Mouse (Mus musculus) intestine, embryonic 15.5 days (tissue): ENCODE data around the gene St6gal1. TPM values are rescaled to one million over a fixed set of nuclear protein-coding genes. Genes with fewer than 3 reads are reported as not detected.

ENCODE experiments used
- ATAC-seq: fragments of 200-750 bp; cut with Nextera tagmentation; 2 replicates; pipeline ENCODE4 v1.8.0; 2017; ENCODE audit warnings: moderate TSS enrichment, moderate library complexity
- H3K27ac ChIP-seq: fragments of 300-500 bp; sonication (generic); 2 replicates; pipeline ENCODE4 v1.5.1; 2015; ENCODE audit warnings: mild to moderate bottlenecking, inconsistent platforms
- H3K27me3 ChIP-seq: fragments of 300-500 bp; sonication (generic); replicated peaks from 2 replicates; pipeline ENCODE4 v1.6.1; 2015; ENCODE audit warnings: inconsistent platforms
- H3K36me3 ChIP-seq: fragments of 300-500 bp; sonication (generic); 2 replicates; pipeline ENCODE4 v1.6.1; 2015; ENCODE audit warnings: inconsistent platforms
- H3K4me1 ChIP-seq: fragments of 300-500 bp; sonication (generic); replicated peaks from 2 replicates; pipeline ENCODE4 v1.6.1; 2015; ENCODE audit warnings: inconsistent platforms
- H3K4me2 ChIP-seq: fragments of 300-500 bp; sonication (generic); replicated peaks from 2 replicates; pipeline ENCODE4 v1.6.1; 2015; ENCODE audit warnings: mild to moderate bottlenecking, inconsistent platforms
- H3K4me3 ChIP-seq: fragments of 300-500 bp; sonication (generic); replicated peaks from 2 replicates; pipeline ENCODE4 v1.5.1; 2015; ENCODE audit warnings: inconsistent platforms
- H3K9ac ChIP-seq: fragments of 300-500 bp; sonication (generic); 2 replicates; pipeline ENCODE4 v1.6.1; 2015; ENCODE audit warnings: inconsistent platforms
- H3K9me3 ChIP-seq: fragments of 300-500 bp; sonication (generic); 2 replicates; pipeline ENCODE4 v1.6.1; 2016; ENCODE audit warnings: inconsistent platforms
- WGBS: fragments of 180-500 bp; shearing (Covaris S2); methylation state at CpG from one replicate; pipeline ENCODE4 v1.1.7; 2015; 5-methylcytosine and 5-hydroxymethylcytosine counted together
- polyA plus RNA-seq: library from polyadenylated mRNA; unstranded; fragments of >200 nt; fragmentation: Nextera tagmentation; extraction: Ambion mirVana; gene quantifications from 2 replicates; pipeline ENCODE4 v1.2.1, GENCODE M21; 2015

St6gal1 gene
- polyA plus RNA-seq, 1 experiment from 2014 or later, result 15.7 TPM

DNA sequence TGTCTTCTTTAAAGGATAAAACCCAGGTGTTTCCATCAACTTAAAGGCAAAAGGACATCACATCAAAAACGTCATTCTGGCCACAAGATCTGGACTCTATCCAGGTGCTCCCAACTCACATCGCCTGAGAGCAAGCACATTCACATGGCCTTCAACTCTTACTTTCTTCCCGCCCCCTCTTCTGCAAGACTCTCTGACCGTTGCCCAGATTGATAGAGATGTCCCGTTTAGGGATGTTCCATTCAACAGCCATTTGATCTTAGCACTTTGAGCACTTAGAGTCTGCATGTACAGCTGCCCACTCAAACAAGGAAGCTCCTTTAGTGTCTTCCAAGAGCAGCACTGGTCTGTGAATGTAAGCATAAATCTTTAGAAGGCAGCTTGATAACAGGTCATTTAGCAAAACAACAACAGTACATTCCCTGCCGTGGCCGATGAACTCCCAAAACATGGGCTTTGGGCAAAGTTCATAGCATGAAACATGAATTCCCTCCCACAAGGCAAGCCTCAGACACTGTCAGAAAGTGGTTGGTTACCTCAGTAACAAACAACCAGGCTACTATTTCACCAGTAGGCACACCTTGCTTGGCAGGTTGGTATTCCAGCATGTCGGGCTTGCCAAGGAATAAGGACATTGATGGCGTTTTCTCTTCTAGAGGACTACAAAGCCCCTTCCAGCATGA, 32.8 kb upstream of the St6gal1 start:
- WGBS, result 76% methylated on average over 9 of the region's 9 CpGs
- no peak for ATAC-seq
- Histone ChIP-seq H3K9ac (no peak overlapping the region), H3K4me3 (no peak overlapping the region), H3K4me2 (no peak overlapping the region), H3K4me1 (no peaks in the 10 kb centered on the region), H3K27me3 (no peaks in the 10 kb centered on the region), H3K9me3 (no peaks in the 10 kb centered on the region), H3K27ac (no peak overlapping the region), H3K36me3 (no peaks in the 10 kb centered on the region)

DNA sequence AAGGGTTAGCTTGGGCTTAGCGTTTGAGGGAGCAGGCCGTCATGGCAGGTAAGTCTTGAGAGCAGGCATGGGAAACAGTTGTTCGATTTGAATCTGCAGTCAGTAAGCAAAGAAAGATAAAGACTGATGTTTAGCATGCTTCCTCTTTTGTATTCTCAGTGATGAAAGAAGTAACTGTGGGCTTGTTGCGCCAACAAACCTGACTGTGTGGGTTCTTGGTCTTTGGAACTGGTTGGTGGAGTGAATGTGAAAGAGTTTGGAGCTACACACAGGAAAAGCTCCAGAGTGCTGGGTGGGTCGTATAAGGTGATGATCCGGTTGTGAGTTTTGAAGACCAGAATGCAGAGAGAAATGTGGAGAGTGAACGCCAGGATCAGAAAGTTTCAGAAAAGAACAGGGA, 28.9 kb upstream of the St6gal1 start:
- ATAC-seq, result no peak
- H3K9ac ChIP-seq, result no peak overlapping the region
- no peak overlapping the region for H3K4me3 ChIP-seq
- H3K9me3 ChIP-seq, result no peaks in the 10 kb centered on the region
- 83% methylated on average over 7 of the region's 7 CpGs for WGBS
- H3K36me3 ChIP-seq, result no peaks in the 10 kb centered on the region
- H3K27me3 ChIP-seq, result no peaks in the 10 kb centered on the region
- no peaks in the 10 kb centered on the region for H3K4me1 ChIP-seq
- no peak overlapping the region for H3K27ac ChIP-seq
- H3K4me2 ChIP-seq, result no peak overlapping the region

DNA sequence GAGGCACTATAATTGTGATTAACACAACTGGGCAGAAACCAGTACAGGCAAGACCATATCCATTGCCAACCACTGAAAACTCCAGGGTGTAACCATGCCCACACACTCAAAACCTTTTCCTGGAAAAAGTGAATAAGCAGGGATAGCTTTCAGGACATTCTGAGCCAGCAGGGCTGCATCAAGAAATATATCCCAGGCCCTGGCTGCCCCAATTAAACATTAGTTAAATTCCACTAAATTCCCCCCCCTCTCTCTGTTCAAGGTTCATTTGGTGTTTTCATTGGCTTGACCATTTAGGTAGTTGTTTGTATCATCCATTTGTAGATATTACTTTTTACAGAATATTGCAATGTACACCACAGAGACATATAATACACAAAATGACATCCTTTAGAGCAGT, 28.2 kb upstream of the St6gal1 start:
- H3K36me3 ChIP-seq, result no peaks in the 10 kb centered on the region
- H3K4me3 ChIP-seq, result no peak overlapping the region
- ATAC-seq, result no peak
- H3K9me3 ChIP-seq, result no peaks in the 10 kb centered on the region
- H3K27ac ChIP-seq, result no peak overlapping the region
- no peaks in the 10 kb centered on the region for H3K27me3 ChIP-seq
- no peaks in the 10 kb centered on the region for H3K4me1 ChIP-seq
- no peak overlapping the region for H3K4me2 ChIP-seq
- H3K9ac ChIP-seq, result no peak overlapping the region

DNA sequence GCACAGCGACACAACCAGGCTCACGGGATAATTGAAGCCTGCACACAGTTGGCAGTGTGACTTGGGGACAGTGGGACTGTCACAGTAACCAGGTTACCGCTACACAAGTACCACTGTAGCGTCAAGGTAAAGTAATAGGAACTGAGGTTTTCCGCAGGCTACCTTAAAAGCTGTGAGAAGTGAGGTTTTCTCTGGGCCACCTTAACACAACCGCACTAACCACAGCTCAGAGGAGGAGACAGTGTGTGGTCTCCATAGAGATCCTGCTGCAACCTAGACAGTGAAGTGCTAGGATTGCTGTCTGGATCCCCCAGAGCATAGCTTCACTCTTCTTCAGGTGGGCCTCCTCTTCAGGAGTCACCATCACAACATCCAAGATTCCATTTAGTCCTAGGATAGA, 27.7 kb upstream of the St6gal1 start:
- no peak for ATAC-seq
- H3K4me1 ChIP-seq, result no peaks in the 10 kb centered on the region
- H3K9ac ChIP-seq, result no peak overlapping the region
- H3K4me3 ChIP-seq, result no peak overlapping the region
- H3K36me3 ChIP-seq, result no peaks in the 10 kb centered on the region
- no peaks in the 10 kb centered on the region for H3K27me3 ChIP-seq
- 90% methylated on average over 6 of the region's 6 CpGs for WGBS
- H3K9me3 ChIP-seq, result no peaks in the 10 kb centered on the region
- no peak overlapping the region for H3K4me2 ChIP-seq
- no peak overlapping the region for H3K27ac ChIP-seq

DNA sequence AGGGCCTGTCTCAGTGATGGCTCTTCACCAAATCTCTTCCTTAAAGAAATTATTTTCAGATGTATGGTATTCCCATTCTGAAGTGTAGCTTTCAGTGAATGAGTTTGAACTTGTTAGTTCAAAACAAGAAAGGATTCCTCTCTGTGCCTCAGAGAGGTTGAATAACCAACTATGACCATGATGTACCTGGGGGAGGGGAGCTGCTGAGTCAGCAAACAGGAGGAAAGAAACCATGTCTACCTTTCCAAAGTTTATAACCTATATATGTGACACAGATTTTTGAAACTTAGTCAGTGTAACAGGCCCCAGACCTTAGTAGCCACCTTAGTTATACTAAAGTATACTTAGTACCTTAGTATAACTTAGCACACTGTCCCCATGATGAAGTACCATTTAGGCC, 23.0 kb upstream of the St6gal1 start:
- no peak overlapping the region for H3K27ac ChIP-seq
- H3K4me1 ChIP-seq, result no peaks in the 10 kb centered on the region
- no peak overlapping the region for H3K9ac ChIP-seq
- no peaks in the 10 kb centered on the region for H3K9me3 ChIP-seq
- no peak for ATAC-seq
- no peaks in the 10 kb centered on the region for H3K36me3 ChIP-seq
- H3K27me3 ChIP-seq, result no peaks in the 10 kb centered on the region
- H3K4me3 ChIP-seq, result no peak overlapping the region
- H3K4me2 ChIP-seq, result no peak overlapping the region

DNA sequence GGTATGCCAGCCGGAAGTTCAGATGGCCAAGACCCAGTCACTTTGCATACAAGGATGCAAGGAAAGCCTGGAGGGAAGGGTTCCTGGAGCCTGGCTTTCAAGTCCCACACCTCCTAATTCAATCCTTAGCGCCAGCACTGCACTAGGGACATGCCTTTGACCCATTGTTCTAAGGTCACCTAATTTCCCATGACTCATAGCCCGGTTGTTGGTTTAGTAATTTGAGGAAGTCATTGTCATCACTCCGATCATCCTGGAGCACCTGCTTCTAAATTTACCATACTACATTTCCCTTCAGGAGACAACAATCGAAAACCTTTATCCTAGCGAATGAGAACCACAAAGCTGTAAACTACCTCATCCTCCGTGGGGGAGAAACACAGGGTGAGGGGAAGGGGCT, 10.2 kb upstream of the St6gal1 start:
- Histone ChIP-seq H3K4me3 (no peak overlapping the region), H3K9ac (no peak overlapping the region), H3K4me2 (no peak overlapping the region), H3K4me1 (no peaks in the 10 kb centered on the region), H3K36me3 (no peaks in the 10 kb centered on the region), H3K27ac (no peak overlapping the region), H3K27me3 (no peaks in the 10 kb centered on the region), H3K9me3 (no peaks in the 10 kb centered on the region)
- WGBS, result 70% methylated on average over 7 of the region's 7 CpGs
- ATAC-seq, result no peak

DNA sequence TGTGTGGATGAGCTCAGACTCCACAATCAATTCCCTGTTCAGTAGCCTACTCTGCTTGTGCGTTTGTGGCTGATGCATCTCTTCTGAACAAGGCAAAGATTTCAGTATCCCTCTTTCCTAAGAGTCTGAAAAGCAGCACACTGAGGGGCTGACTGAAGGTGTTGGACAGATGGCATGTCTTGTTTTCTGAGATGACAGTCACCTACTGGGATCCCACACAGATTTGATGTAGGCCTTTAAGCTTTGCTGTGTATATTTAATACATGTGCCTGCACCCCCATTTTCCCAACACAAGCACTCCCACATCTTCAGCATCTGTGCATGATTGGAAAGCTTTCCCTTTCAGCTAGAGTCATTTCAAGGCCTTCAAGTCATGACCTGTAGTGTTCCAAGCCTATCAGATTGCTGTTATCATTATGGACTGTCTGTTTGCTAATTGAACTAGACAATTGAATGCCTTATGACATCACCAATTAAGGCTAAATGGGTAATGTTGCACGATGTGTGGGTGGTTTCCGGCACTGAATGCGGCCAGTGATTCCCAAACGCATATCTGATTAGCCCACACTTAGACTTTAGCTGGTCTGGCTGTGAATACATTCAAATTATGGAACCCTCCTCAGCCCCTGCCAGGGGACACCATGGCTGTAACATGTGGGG, 9.2 kb upstream of the St6gal1 start:
- Histone ChIP-seq H3K4me2 (no peak overlapping the region), H3K9me3 (no peaks in the 10 kb centered on the region), H3K27ac (no peak overlapping the region), H3K27me3 (no peaks in the 10 kb centered on the region), H3K4me3 (no peak overlapping the region), H3K4me1 (no peaks in the 10 kb centered on the region), H3K9ac (no peak overlapping the region), H3K36me3 (no peaks in the 10 kb centered on the region)
- WGBS, result 81% methylated on average over 5 of the region's 5 CpGs
- no peak for ATAC-seq

DNA sequence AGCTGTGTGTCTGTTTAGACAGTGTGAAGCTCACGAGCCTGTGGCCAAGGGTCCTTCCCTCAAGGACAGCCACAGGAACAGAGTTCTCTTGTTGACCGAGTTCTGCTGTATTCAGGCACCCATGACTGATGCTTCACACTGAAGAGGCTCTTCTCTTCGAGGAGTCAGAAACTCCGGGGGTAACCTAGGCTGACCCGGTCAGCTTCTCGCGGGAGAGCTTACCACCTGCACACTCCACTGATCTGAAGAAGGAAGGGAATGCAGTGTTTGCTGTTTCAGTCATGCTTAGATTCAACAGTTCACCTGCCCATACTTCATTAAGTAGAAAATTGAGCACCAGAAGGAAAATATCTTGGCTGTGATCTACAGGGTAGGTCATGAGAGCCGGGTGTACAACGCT, 8.2 kb upstream of the St6gal1 start:
- no peak overlapping the region for H3K27ac ChIP-seq
- no peaks in the 10 kb centered on the region for H3K9me3 ChIP-seq
- H3K27me3 ChIP-seq, result no peaks in the 10 kb centered on the region
- no peak overlapping the region for H3K4me2 ChIP-seq
- no peak overlapping the region for H3K9ac ChIP-seq
- H3K4me3 ChIP-seq, result no peak overlapping the region
- no peaks in the 10 kb centered on the region for H3K36me3 ChIP-seq
- ATAC-seq, result no peak
- H3K4me1 ChIP-seq, result no peaks in the 10 kb centered on the region
- 82% methylated on average over 9 of the region's 9 CpGs for WGBS

DNA sequence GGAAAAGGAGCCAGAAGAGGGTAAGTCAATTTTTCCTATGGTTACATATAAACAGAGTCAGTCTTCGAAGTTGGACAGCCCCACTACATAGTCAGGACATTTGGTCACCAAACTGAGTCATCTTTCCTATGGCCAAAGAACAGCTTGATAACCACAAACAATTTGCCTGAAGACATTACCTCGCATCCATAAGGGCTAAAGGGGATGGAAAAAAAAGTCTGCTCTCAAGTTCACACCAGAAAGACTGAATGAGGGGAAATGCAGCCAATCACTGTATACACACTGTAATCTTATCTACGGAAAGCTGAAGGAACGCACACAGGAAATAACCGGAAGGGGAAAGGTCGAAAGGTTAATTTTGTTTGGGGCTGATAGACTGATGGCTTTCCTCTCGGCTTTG, 6.2 kb upstream of the St6gal1 start:
- Histone ChIP-seq H3K4me1 (no peaks in the 10 kb centered on the region), H3K27me3 (no peaks in the 10 kb centered on the region), H3K27ac (no peak overlapping the region), H3K4me2 (no peak overlapping the region), H3K9me3 (no peaks in the 10 kb centered on the region), H3K36me3 (no peaks in the 10 kb centered on the region), H3K4me3 (no peak overlapping the region), H3K9ac (no peak overlapping the region)
- ATAC-seq, result no peak
- 28% methylated on average over 7 of the region's 7 CpGs for WGBS

DNA sequence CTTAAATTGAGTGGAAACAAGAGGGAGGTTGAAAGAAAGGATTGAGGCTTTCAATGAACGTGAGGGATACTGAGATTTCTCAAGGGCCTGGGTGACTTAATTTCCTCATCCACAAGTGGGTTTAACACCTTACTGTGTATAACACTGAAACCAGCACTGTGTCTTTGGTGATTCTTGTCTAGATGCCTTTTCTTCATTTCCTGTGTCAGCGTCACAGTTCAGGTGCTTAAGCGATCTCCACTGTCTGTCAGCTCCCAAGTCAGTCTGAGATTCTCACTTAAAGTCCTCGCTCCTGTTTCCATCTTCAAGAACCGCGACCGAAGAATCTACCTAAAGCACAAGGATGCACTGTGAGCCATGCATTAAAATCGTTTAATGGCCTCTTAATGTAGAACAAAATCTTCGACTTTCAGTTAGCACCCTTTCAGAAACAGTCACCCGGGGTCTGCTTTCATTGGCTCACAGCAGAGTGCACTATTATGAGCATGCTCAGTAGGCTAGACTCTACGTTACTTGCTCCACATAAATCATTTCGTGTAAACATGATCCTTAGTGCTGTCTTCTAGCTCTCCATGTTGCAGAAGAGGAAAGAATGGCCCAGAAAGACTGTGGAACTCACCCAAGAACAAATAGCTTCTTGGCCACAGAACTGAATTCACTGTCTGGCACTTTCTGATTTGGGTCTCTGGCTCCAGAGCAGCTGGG, 1.2 kb upstream of the St6gal1 start:
- Histone ChIP-seq H3K27me3 (no peaks in the 10 kb centered on the region), H3K36me3 (no peaks in the 10 kb centered on the region), H3K4me2 (peak overlapping the region; percentile 96), H3K9me3 (no peaks in the 10 kb centered on the region), H3K9ac (no peak overlapping the region), H3K27ac (peak overlapping the region; percentile 64; the same call in 1 of the 2 replicates), H3K4me1 (peaks cover 14% of the 10 kb centered on the region; the same call in 1 of the 2 replicates), H3K4me3 (no peak overlapping the region)
- ATAC-seq, result no peak
- 70% methylated on average over 12 of the region's 12 CpGs for WGBS

DNA sequence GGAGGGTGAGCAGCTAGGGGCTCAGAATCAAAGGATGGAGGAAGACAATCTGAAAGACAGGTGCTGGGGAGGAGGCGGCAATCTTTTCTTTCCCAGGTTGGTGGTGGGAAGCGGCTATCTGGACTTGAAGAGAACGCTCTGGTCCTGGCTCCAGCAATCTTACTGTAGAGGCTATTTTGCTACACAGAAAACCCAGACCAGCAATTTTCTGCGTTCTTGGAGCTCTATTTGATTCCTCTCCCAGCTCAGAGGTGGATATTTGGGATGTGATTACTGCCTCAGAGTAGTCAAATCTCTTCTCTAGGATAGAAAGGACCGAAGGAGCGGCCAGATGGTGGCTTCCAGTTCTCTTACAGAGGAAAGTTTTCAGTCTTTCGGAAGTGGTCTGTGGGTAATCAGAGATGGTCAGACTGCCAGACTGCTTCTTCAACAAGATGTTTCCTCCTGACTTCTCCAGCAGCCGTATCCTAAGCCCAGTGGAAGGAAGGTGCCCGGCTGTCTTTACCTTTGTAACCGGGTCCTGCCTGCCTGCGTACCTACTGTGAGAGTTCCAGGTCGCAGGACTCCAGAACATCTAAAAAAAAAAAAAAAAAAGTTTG, 570 bp upstream of the St6gal1 start:
- H3K27me3 ChIP-seq, result no peaks in the 10 kb centered on the region
- no peaks in the 10 kb centered on the region for H3K36me3 ChIP-seq
- peak overlapping the region; percentile 73; the same call in 1 of the 2 replicates for H3K4me3 ChIP-seq
- H3K4me2 ChIP-seq, result peak overlapping the region; percentile 96
- ATAC-seq, result no peak
- WGBS, result 35% methylated on average over 12 of the region's 12 CpGs
- peaks cover 14% of the 10 kb centered on the region; the same call in 1 of the 2 replicates for H3K4me1 ChIP-seq
- peak overlapping the region; percentile 64; the same call in 1 of the 2 replicates for H3K27ac ChIP-seq
- no peaks in the 10 kb centered on the region for H3K9me3 ChIP-seq
- H3K9ac ChIP-seq, result no peak overlapping the region

DNA sequence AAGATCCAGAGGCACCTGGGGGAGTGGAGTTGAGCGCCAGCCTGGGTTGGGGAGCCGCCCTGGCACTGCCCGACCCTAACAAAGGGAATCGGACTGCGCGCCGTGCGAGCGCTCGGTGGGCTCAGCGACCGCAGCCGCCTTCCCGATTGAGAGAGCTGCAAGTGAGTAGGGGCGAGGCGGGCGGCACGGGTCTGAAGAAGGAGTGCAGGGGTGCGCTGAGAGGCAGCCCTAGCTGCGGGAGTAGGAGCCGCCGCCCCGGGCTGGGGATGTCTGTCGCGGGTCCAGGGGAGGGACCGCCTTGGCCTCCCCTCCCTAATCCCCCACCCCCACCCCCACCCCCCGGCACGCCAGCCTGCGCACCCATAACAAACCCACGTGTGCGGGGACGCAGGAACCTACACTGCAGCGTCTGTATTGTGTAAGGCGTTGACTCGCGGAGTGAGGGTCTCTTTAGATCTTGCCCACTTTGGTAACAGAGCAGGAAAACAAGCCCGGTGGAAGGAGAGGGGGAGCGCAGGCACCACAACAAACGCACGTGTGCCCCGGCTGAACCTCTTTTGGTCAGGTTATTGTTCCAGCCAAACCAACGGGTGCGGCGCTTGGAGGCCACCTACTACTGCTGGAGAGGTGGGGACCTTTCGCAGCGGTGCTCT, 655 bp downstream of the St6gal1 start:
- WGBS, result under 1% methylated on average over 46 of the region's 46 CpGs
- peak overlapping the region; percentile 96 for H3K4me2 ChIP-seq
- no peaks in the 10 kb centered on the region for H3K9me3 ChIP-seq
- H3K4me1 ChIP-seq, result peaks cover 14% of the 10 kb centered on the region; the same call in 1 of the 2 replicates
- H3K27me3 ChIP-seq, result no peaks in the 10 kb centered on the region
- H3K27ac ChIP-seq, result peak overlapping the region; percentile 85
- no peaks in the 10 kb centered on the region for H3K36me3 ChIP-seq
- peak overlapping the region; percentile 73 for H3K4me3 ChIP-seq
- peak overlapping the region; percentile 76 for H3K9ac ChIP-seq
- peak; percentile 76 for ATAC-seq
